Mouse (Mus musculus): Measurements from ENCODE around the gene Itgb3. TPM values are rescaled to one million over a fixed set of nuclear protein-coding genes. Genes with fewer than 3 reads are reported as not detected.

The Itgb3 gene
- polyA plus RNA-seq, 1 experiment from 2014 or later: 4.5 TPM

DNA sequence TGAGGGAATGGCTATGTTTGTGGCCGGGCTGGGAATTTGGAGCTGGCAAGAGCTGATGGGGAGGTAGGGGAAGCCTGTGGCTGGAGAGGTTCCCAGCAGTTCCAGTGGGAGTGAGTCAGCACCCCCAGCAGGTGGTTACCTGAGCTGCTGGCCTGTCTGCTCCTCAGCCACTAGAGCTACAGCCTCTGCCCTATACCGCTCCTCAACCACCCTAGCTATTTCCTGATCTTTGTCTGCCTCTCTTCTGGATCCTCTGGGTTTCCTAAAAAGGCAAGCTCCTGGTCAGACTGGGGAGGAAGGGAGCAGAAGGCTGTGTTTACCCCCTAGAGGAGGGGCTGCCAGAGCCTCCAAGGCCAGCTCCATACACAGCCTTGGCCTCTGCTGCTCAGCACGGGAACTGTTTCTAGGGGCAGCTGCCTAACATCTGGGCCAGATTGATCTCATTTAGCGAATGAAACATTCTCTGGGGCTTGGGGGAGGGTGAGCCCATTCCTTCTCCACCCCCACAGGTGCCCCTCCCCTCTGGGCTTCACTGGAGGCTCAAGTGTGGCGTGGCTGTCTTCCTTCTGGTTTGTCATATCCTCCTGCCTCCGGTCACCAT is 17.1 kb downstream of the Itgb3 start:
- H3K27me3 ChIP-seq (ENCODE audit: control insufficient read depth, insufficient read depth, low read depth, low read length): no peaks in the 10 kb centered on the region
- peaks cover 18% of the 10 kb centered on the region for H3K4me1 ChIP-seq (replicated peaks; ENCODE audit: control insufficient read depth, insufficient read depth, low read length)
- ATAC-seq (ENCODE audit: low read depth): peak; percentile 75
- no peaks in the 10 kb centered on the region for H3K9me3 ChIP-seq (ENCODE audit: control insufficient read depth, low read length)
- H3K36me3 ChIP-seq (ENCODE audit: control insufficient read depth, insufficient read depth, low read length): no peaks in the 10 kb centered on the region
- WGBS: 15% methylated on average over 6 of the region's 6 CpGs
- H3K4me3 ChIP-seq (ENCODE audit: low read length): no peak overlapping the region
- H3K27ac ChIP-seq (ENCODE audit: low read length): peak overlapping the region; percentile 21
- peak overlapping the region; percentile 14; the same call in 1 of the 2 replicates for H3K9ac ChIP-seq (ENCODE audit: low read length)
- no peak overlapping the region for H3K4me2 ChIP-seq (ENCODE audit: low read depth, low read length)

DNA sequence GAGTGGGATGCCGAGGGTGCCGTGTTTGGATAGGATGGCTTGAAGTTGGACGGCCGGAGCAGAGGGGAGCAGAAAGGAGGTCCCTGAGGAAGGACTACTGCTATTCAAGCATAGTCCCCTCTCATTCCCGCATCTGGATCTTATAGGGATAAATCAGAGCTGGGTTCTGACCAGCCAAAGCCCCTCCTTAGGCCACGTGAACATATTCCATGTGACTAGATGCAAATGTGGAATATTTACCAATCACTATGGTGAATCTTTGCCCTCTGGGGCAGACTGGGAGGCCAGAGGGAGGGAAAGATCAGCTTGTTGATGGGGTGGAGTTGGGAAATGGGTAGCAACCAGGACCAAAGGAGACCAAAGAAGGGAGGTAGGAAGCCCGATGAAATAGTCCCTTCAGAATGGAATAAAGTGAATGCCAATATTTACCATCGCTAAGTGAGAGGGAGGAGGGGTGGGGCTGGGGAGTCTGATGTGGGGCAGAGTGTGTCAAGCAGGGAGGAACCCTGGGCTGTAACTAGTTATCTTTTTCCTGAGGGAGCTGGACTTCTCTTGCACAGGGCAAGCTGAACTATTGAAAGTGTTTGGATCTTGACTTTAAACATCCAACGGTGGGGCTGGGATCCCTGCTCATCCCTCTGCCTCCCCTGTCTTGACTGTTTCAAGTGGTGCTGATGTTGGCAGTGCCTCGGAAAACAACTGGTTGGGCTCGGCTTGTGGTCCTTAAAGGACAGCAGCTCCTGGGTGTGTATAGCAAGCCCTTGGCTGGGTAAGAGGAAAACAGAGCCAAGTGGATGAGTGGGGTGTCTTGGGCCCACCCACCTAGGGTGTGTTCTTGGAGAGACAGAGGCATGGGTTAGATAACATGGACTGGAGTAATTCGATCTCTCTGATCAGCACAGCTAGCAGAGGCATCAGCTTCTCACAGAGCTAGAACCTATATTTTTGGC is 17.9 kb downstream of the Itgb3 start:
- Histone ChIP-seq H3K27ac (ENCODE audit: low read length) (peak overlapping the region; percentile 21), H3K4me2 (ENCODE audit: low read depth, low read length) (no peak overlapping the region)

DNA sequence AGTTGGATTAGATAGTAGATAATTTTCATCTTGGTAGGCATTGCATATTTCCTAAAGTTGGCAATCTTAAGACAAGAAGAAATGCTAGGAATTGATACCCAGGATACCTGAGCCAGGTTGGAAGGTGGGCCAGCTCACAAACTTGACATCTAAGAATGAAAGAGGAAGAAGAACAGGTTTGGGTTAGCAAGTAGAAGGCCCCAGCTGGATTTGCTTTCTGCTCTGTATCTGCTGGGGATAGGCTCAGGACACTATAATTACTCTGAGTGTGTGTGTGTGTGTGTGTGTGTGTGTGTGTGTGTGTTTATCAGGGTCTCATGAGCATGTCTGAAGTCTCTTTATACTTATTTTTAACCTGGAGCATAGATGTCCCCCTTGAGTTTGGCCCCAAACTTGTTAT is 18.8 kb downstream of the Itgb3 start:
- H3K27ac ChIP-seq (ENCODE audit: low read length): no peak overlapping the region
- no peak for ATAC-seq (ENCODE audit: low read depth)
- H3K4me2 ChIP-seq (ENCODE audit: low read depth, low read length): no peak overlapping the region
- H3K9me3 ChIP-seq (ENCODE audit: control insufficient read depth, low read length): no peaks in the 10 kb centered on the region
- no peak overlapping the region for H3K4me3 ChIP-seq (ENCODE audit: low read length)
- H3K4me1 ChIP-seq (replicated peaks; ENCODE audit: control insufficient read depth, insufficient read depth, low read length): peaks cover 18% of the 10 kb centered on the region
- no peak overlapping the region for H3K9ac ChIP-seq (ENCODE audit: low read length)
- H3K27me3 ChIP-seq (ENCODE audit: control insufficient read depth, insufficient read depth, low read depth, low read length): no peaks in the 10 kb centered on the region
- no peaks in the 10 kb centered on the region for H3K36me3 ChIP-seq (ENCODE audit: control insufficient read depth, insufficient read depth, low read length)

More for the DNA sequence above, 17.9 kb downstream of the Itgb3 start:
- Histone ChIP-seq H3K27me3 (ENCODE audit: control insufficient read depth, insufficient read depth, low read depth, low read length) (no peaks in the 10 kb centered on the region), H3K9ac (ENCODE audit: low read length) (no peak overlapping the region), H3K4me3 (ENCODE audit: low read length) (no peak overlapping the region), H3K4me1 (replicated peaks; ENCODE audit: control insufficient read depth, insufficient read depth, low read length) (peaks cover 18% of the 10 kb centered on the region), H3K36me3 (ENCODE audit: control insufficient read depth, insufficient read depth, low read length) (no peaks in the 10 kb centered on the region), H3K9me3 (ENCODE audit: control insufficient read depth, low read length) (no peaks in the 10 kb centered on the region)
- ATAC-seq (ENCODE audit: low read depth): peak; percentile 86
- 21% methylated on average over 12 of the region's 12 CpGs for WGBS

DNA sequence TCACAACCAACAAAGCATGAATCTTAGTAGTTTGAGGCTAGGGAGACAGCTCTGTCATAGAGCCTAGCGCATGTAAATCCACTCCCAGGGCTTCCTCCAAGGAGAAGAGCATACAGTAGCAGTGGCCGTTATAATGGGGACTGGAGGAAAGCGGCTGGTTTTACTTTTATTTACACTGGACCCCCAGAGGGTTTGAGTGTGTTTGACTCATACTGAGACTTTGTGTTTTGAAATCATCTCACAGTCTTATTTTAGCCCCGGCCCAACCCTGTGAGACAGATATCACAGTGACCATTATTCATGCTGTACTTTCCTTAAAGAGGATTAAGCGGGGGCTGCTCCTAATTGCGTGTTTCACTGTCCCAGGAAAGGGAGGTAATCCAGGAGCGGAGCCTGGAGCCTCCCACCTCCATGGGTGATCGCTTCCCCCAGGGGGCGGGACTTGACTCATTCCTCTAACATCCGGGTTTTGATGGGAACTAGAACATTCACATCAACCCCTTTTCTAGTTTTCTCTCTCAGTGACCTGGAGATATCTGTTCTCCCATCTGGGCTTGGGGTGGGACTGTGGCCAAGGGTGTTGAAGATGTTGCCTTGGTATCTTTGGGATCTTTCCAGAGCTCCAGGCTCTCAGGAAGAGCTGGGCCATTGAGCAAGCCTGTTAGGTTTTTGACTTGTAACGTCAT is 20.0 kb downstream of the Itgb3 start:
- Histone ChIP-seq H3K9me3 (ENCODE audit: control insufficient read depth, low read length) (no peaks in the 10 kb centered on the region), H3K4me1 (replicated peaks; ENCODE audit: control insufficient read depth, insufficient read depth, low read length) (peaks cover 18% of the 10 kb centered on the region), H3K4me2 (ENCODE audit: low read depth, low read length) (no peak overlapping the region), H3K9ac (ENCODE audit: low read length) (no peak overlapping the region), H3K4me3 (ENCODE audit: low read length) (no peak overlapping the region), H3K27ac (ENCODE audit: low read length) (no peak overlapping the region), H3K27me3 (ENCODE audit: control insufficient read depth, insufficient read depth, low read depth, low read length) (no peaks in the 10 kb centered on the region), H3K36me3 (ENCODE audit: control insufficient read depth, insufficient read depth, low read length) (no peaks in the 10 kb centered on the region)
- ATAC-seq (ENCODE audit: low read depth): no peak
- whole genome bisulfite sequencing: 56% methylated on average over 11 of the region's 11 CpGs

- H3K27me3 ChIP-seq (ENCODE audit: control insufficient read depth, insufficient read depth, low read depth, low read length): no peaks in the 10 kb centered on the region
- WGBS: 73% methylated on average over 5 of the region's 5 CpGs
- ATAC-seq (ENCODE audit: low read depth): no peak
- no peaks in the 10 kb centered on the region for H3K9me3 ChIP-seq (ENCODE audit: control insufficient read depth, low read length)
- H3K4me1 ChIP-seq (replicated peaks; ENCODE audit: control insufficient read depth, insufficient read depth, low read length): peaks cover 18% of the 10 kb centered on the region
- H3K4me3 ChIP-seq (ENCODE audit: low read length): no peak overlapping the region
- H3K9ac ChIP-seq (ENCODE audit: low read length): no peak overlapping the region
- H3K36me3 ChIP-seq (ENCODE audit: control insufficient read depth, insufficient read depth, low read length): no peaks in the 10 kb centered on the region
- H3K4me2 ChIP-seq (ENCODE audit: low read depth, low read length): no peak overlapping the region
- H3K27ac ChIP-seq (ENCODE audit: low read length): no peak overlapping the region
Observed at GRCm38 (mm10) chr11:104628566-104628965, 20.8 kb downstream of the Itgb3 start.

DNA sequence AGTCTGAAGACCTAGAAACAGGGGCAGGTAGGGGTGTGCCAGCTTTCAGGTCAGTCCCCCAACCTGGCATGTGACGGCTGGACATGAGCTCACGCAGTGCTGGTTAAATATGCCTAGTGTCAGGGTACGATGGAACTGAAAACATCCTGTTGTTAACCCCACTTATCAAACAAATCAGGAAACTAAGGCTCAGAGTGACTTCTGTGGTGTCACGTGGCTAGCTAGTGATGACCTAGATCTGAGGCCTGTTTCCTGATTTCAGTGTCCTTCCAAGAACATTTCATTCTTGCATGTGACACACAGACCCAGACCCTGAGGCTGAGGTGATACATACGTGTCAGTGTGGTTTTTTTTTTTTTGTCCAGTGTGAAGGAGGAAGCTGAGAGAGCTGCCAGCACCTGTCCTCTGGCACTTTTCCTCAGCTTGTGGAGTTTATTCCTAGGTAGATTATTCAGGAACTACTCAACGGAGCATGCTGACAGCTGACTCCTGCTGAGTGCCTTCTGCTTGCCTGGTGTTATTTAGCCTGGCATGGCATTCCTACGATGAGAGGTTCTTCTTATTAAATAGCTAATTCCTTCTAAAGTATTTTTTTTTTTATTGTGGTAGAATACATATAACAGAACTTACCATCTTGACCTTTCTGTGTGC is 22.5 kb downstream of the Itgb3 start:
- peaks cover 12% of the 10 kb centered on the region for H3K4me1 ChIP-seq (replicated peaks; ENCODE audit: control insufficient read depth, insufficient read depth, low read length)
- H3K27ac ChIP-seq (ENCODE audit: low read length): no peak overlapping the region
- H3K9ac ChIP-seq (ENCODE audit: low read length): no peak overlapping the region
- ATAC-seq (ENCODE audit: low read depth): no peak
- 57% methylated on average over 7 of the region's 7 CpGs for WGBS
- H3K27me3 ChIP-seq (ENCODE audit: control insufficient read depth, insufficient read depth, low read depth, low read length): no peaks in the 10 kb centered on the region
- no peaks in the 10 kb centered on the region for H3K36me3 ChIP-seq (ENCODE audit: control insufficient read depth, insufficient read depth, low read length)
- H3K4me2 ChIP-seq (ENCODE audit: low read depth, low read length): no peak overlapping the region
- H3K9me3 ChIP-seq (ENCODE audit: control insufficient read depth, low read length): no peaks in the 10 kb centered on the region
- H3K4me3 ChIP-seq (ENCODE audit: low read length): no peak overlapping the region

DNA sequence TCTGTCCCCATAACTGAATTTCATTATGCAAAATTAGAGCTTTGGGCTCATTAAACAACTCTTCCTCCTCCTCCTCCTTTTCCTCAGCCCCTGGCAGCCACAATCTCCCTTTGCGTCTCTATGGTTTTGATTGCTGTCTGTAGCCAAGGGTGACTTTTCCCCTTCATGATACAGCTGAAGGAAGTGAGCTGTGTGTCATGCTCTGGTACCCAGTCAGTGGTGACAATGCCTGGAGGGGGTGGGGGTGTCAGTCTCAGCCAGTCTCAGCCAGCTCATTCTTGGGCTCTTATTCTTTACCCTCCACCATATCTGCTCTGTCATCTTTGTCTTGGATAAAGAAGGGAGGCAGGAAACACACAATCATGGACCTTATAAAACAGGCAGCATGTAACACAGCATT is 23.5 kb downstream of the Itgb3 start:
- Histone ChIP-seq H3K27ac (ENCODE audit: low read length) (no peak overlapping the region), H3K9ac (ENCODE audit: low read length) (no peak overlapping the region), H3K4me2 (ENCODE audit: low read depth, low read length) (no peak overlapping the region), H3K4me1 (replicated peaks; ENCODE audit: control insufficient read depth, insufficient read depth, low read length) (peaks cover 2% of the 10 kb centered on the region; the same call in 1 of the 2 replicates), H3K9me3 (ENCODE audit: control insufficient read depth, low read length) (no peaks in the 10 kb centered on the region), H3K27me3 (ENCODE audit: control insufficient read depth, insufficient read depth, low read depth, low read length) (no peaks in the 10 kb centered on the region), H3K4me3 (ENCODE audit: low read length) (no peak overlapping the region), H3K36me3 (ENCODE audit: control insufficient read depth, insufficient read depth, low read length) (no peaks in the 10 kb centered on the region)
- 55% methylated on average over 1 of the region's 1 CpGs for WGBS
- ATAC-seq (ENCODE audit: low read depth): no peak

DNA sequence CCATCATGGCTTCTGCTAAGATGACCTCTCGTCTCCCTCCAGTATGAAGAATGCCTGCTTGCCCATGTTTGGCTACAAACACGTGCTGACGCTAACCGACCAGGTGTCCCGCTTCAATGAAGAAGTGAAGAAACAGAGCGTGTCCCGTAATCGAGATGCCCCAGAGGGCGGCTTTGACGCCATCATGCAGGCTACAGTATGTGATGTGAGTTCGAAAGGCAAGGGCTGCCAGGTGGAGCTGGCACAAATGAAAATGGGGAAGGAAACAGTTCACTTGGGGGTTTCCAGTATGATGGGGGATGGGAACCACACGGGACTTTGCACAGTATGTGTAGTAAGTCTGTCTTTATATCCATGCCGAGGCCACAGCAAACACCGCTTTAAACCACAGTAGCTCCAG is 29.2 kb downstream of the Itgb3 start:
- 88% methylated on average over 14 of the region's 14 CpGs for WGBS
- Histone ChIP-seq H3K9ac (ENCODE audit: low read length) (no peak overlapping the region), H3K9me3 (ENCODE audit: control insufficient read depth, low read length) (no peaks in the 10 kb centered on the region), H3K4me3 (ENCODE audit: low read length) (no peak overlapping the region), H3K27ac (ENCODE audit: low read length) (no peak overlapping the region), H3K36me3 (ENCODE audit: control insufficient read depth, insufficient read depth, low read length) (no peaks in the 10 kb centered on the region), H3K4me2 (ENCODE audit: low read depth, low read length) (no peak overlapping the region), H3K4me1 (replicated peaks; ENCODE audit: control insufficient read depth, insufficient read depth, low read length) (no peaks in the 10 kb centered on the region), H3K27me3 (ENCODE audit: control insufficient read depth, insufficient read depth, low read depth, low read length) (no peaks in the 10 kb centered on the region)
- ATAC-seq (ENCODE audit: low read depth): no peak

GRCm38 (mm10) chr11:104638006-104638405 is 30.2 kb downstream of the Itgb3 start:
- no peak for ATAC-seq (ENCODE audit: low read depth)
- no peak overlapping the region for H3K4me3 ChIP-seq (ENCODE audit: low read length)
- no peaks in the 10 kb centered on the region for H3K27me3 ChIP-seq (ENCODE audit: control insufficient read depth, insufficient read depth, low read depth, low read length)
- 69% methylated on average over 5 of the region's 5 CpGs for WGBS
- no peak overlapping the region for H3K27ac ChIP-seq (ENCODE audit: low read length)
- no peak overlapping the region for H3K4me2 ChIP-seq (ENCODE audit: low read depth, low read length)
- no peaks in the 10 kb centered on the region for H3K4me1 ChIP-seq (replicated peaks; ENCODE audit: control insufficient read depth, insufficient read depth, low read length)
- H3K9me3 ChIP-seq (ENCODE audit: control insufficient read depth, low read length): no peaks in the 10 kb centered on the region
- H3K36me3 ChIP-seq (ENCODE audit: control insufficient read depth, insufficient read depth, low read length): no peaks in the 10 kb centered on the region
- no peak overlapping the region for H3K9ac ChIP-seq (ENCODE audit: low read length)

Measured in lung, embryonic 16.5 days (tissue).